Mouse (Mus musculus) cerebellum, adult (tissue): ENCODE results near the gene Sema4c.

Experiments used
- ATAC-seq: cut with Nextera tagmentation; 2 replicates; pipeline ENCODE4 v1.9.2; 2017; ENCODE audit warnings: mild to moderate bottlenecking, moderate library complexity, mixed read lengths; ENCODE audit not compliant: insufficient number of reproducible peaks, low FRiP score, low TSS enrichment

The Sema4c gene

GRCm38 (mm10) chr1:36580384-36581207 is 22.4 kb upstream of the Sema4c start:
- ATAC-seq = peak; percentile 60

- no peak for ATAC-seq
These were observed 21.8 kb upstream of the Sema4c start for GRCm38 (mm10) chr1:36579974-36580383.

- no peak for ATAC-seq
These were observed 19.0 kb upstream of the Sema4c start for GRCm38 (mm10) chr1:36576991-36577675.

- ATAC-seq = no peak
These were observed 17.2 kb upstream of the Sema4c start for GRCm38 (mm10) chr1:36575347-36575746.

- no peak for ATAC-seq
These were observed 16.2 kb upstream of the Sema4c start for GRCm38 (mm10) chr1:36574196-36574955.

- no peak for ATAC-seq
These were observed 15.4 kb upstream of the Sema4c start for GRCm38 (mm10) chr1:36573524-36573923.

GRCm38 (mm10) chr1:36572709-36573108 is 14.6 kb upstream of the Sema4c start:
- ATAC-seq = no peak

- no peak for ATAC-seq
These were observed 14.1 kb upstream of the Sema4c start for GRCm38 (mm10) chr1:36572140-36572700.

GRCm38 (mm10) chr1:36571627-36572026 is 13.5 kb upstream of the Sema4c start:
- no peak for ATAC-seq

GRCm38 (mm10) chr1:36570320-36570719 is 12.2 kb upstream of the Sema4c start:
- no peak for ATAC-seq

- no peak for ATAC-seq
These were observed 11.6 kb upstream of the Sema4c start for GRCm38 (mm10) chr1:36569694-36570276.

GRCm38 (mm10) chr1:36568776-36569175 is 10.6 kb upstream of the Sema4c start:
- ATAC-seq = no peak

- no peak for ATAC-seq
These were observed 9.9 kb upstream of the Sema4c start for GRCm38 (mm10) chr1:36567818-36568603.

GRCm38 (mm10) chr1:36566425-36566824 is 8.3 kb upstream of the Sema4c start:
- ATAC-seq = no peak

- no peak for ATAC-seq
These were observed 6.0 kb upstream of the Sema4c start for GRCm38 (mm10) chr1:36564101-36564500.

- ATAC-seq = no peak
These were observed 5.5 kb upstream of the Sema4c start for GRCm38 (mm10) chr1:36563632-36564031.

- no peak for ATAC-seq
These were observed 5.0 kb upstream of the Sema4c start for GRCm38 (mm10) chr1:36563197-36563596.

GRCm38 (mm10) chr1:36562388-36562787 is 4.2 kb upstream of the Sema4c start:
- ATAC-seq = no peak

GRCm38 (mm10) chr1:36560903-36561302 is 2.8 kb upstream of the Sema4c start:
- ATAC-seq = no peak

- ATAC-seq = no peak
These were observed 1.7 kb upstream of the Sema4c start for GRCm38 (mm10) chr1:36559888-36560287.
